Mouse (Mus musculus) spleen, embryonic (tissue): ENCODE data around the gene Serpine1.

Experiments used
- CTCF ChIA-PET: fragments of 350-600 bp; sonication (Branson Sonifier 250); formaldehyde crosslinking; loops from one replicate; lab custom pipeline; 2022; lab: Charles Lee

Serpine1 gene

DNA sequence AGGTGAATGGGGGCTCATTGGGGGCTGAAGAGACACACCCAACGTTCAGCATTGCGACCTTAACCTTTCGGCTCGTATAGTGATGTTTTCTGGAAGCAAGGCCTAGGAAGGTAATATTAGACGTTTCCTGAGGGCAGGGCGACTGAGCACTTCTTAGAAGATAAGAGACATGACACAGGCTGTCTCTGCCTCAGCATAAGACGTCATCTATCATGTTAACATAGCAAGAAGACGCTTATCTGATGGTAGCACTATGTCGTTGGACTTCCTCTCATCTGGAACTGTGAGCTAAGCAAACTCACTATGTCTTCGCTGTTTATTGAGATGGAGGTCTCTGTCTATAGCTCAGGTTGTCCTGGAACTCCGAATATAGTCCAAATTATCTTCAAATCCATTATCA, 26.4 kb upstream of the Serpine1 start:
- CTCF ChIA-PET, result no interaction called here

GRCm38 (mm10) chr5:137096037-137096436, 24.0 kb upstream of the Serpine1 start:
- CTCF ChIA-PET, result no interaction called here

- CTCF ChIA-PET, result no interaction called here
These were observed 23.1 kb upstream of the Serpine1 start for GRCm38 (mm10) chr5:137095135-137095534.

DNA sequence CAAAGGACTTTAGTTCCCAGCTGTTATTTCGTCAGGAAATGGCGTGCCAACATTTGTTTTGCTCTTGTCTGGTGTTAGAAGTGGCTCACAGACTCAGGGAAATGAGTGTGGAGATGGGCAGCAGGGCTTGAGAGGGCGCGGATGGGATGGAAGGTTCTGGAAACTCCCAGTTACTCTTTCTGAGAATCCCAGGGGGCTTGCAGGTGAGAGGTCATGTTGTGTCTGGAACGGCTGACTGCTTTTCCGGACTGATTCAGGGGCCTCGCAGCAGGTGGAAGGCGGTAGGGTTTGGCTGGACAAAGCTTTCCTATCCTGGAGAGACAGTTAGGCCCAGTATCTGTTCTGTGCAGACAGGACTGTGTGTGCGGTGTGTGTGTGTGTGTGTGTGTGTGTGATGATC, 21.7 kb upstream of the Serpine1 start:
- CTCF ChIA-PET, result interaction anchor here (0.7 kb wide), 1 partner anchor 1162 kb away, joined by 3 read pairs; no protein-coding TSS in a partner anchor

DNA sequence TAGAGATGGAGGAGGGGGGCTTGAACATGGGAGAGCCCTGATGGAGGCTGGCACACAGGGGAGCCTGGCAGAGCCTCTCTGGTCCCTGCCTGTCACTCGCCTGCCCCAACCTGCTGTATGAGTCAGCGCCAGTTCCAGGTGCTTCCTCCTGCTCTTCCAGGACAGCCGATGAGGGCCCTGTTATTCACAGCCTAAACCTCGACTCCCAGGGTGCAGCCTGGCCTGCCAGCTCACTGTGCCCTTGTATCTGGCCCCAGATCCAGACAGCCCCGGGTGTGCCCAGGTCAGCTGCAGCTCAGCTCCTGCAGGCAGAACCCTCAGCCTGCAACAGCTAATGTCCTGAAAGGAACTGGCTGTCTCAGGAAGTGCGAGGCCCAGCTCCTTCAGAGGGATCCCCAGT, 19.5 kb upstream of the Serpine1 start:
- CTCF ChIA-PET, result no interaction called here

- CTCF ChIA-PET, result no interaction called here
These were observed 18.8 kb upstream of the Serpine1 start for GRCm38 (mm10) chr5:137090870-137091269.

GRCm38 (mm10) chr5:137087410-137087809, 15.3 kb upstream of the Serpine1 start:
- CTCF ChIA-PET, result no interaction called here

DNA sequence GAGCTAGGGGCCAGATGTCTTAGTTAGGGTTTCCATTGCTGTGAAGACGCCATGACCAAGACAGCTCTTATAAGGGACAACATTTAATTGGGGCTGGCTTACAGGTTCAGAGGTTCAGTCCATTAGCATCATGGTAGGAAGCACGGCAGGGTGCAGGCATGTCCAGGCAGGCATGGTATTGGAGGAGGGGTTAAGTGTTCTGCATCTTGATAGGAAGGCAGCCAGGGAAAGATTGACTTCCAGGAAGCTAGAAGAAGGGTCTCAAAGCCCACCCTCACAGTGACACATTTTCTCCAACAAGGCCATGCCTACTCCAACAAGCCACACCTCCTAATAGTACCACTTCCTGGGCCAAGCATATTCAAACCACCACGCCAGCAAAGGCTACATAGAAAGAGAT, 13.7 kb upstream of the Serpine1 start:
- CTCF ChIA-PET, result no interaction called here

DNA sequence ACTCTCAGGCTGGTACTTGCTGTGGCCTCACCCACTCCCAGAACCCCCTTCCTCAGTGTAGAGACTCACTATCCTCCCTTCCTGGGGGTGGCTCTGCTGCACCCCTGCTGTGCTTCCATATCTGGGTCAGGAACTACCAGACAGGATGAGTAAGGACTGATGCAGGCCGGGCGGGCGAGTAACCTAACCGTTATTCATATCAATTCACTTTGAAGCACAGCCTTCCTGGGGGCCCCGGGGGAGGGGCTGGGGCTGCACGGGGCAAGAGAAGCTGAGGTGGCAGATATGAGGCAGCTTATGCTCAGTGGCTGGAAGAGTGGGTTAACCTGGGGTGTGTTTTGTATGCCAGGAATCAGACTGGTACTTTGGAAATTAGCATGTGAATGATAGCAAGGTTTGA, 13.0 kb upstream of the Serpine1 start:
- CTCF ChIA-PET, result interaction anchor here (0.6 kb wide), 1 partner anchor 1017 kb away, joined by 3 read pairs; no protein-coding TSS in a partner anchor

DNA sequence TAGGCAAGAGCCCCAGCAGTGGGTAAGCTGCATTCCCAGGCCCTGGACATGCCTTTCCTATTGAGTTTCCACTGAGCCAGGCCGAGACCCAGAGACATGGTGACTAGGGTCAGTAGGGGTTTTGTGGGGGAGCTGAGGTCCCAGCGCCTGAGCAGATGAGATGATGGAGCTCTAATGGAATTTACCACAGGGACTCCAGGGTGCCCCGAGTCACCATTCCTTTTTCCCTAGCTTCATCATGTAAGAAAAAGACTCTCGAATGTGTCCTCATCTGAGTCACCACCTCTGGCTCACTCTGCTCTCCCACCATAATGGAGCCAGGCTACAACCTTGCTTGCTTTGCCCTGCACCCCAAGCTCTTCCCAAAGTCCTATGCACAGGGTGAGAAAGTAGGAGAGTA, 11.0 kb upstream of the Serpine1 start:
- CTCF ChIA-PET, result interaction anchor here (0.7 kb wide), 1 partner anchor 20 kb away, joined by 4 read pairs; no protein-coding TSS in a partner anchor

DNA sequence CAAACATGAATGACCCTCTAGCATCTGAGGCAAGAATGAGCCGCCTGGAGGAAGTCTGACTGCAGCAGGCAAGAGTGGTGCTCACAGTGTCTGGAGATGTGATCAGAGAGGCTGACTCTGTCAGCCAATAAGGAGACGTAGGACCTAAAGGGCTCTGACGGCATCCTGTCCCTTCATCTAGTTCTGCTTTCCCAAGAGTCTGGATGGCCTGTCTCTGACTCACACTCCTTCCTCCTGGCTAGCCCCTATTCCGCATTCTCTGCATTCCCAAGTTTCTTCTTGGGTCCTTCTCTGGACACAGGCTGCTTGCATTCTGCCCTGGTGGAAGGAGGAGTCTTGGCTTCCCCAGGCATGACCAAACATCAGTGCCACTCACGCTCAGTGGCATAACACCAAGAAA, 7.8 kb upstream of the Serpine1 start:
- CTCF ChIA-PET, result no interaction called here

GRCm38 (mm10) chr5:137078616-137079015, 6.5 kb upstream of the Serpine1 start:
- CTCF ChIA-PET, result no interaction called here

DNA sequence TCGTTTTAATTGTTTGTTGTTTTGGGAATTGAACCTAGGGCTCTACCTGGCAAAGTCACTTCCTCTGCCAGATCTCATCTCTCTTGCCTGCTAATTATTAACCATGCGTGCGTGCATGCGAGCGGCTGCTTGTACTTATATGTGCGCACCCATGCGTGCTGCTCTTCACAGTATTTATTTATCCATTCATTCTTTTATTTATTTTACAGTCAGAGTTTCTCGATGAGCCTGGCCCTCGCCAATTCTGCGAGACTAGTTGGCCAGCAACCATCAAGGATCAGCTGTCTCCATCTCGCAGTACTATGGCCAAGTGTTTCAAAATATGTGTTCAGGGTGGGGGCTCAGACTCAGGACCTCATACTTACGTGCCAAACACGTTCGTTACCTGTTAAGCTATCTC, 6.0 kb upstream of the Serpine1 start:
- CTCF ChIA-PET, result no interaction called here

GRCm38 (mm10) chr5:137077187-137077586, 5.1 kb upstream of the Serpine1 start:
- CTCF ChIA-PET, result no interaction called here

DNA sequence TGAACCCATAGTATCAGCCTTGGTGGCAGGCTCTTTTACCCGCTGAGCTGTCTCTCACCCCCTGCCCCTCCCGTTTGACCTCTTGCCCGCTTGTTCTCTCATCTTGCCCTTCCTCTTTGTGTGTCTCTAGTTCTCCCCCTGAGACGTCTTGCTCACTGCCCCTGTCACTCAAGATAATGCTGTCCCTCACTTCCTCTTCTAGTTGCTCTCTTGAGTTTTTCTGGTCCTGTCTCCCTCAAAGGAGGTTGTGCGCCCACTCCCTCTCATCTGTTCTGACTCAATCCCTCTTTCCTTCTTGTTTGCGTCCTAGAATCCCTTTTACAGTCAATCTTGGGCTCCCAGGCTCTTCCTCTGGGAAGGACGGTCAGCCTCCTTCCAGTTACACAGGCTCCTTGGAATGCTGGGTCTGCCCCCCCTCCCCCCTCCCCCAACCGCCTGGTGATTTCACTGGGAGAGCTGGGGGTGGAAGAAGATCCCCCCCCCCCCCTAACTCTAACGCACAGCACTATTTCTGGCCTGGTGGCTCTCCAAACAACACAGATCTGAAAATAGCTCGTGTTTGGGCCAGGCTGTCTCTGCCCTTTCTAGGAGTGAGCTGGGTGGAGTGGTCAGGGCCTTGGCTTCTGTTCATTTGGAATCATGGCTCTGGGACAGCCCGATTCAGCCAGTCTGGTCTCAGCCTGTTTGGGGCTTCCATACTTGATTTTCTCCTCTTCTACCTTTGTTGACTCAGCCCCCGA, 4.3 kb upstream of the Serpine1 start:
- CTCF ChIA-PET, result interaction anchor here (0.6 kb wide), 1 partner anchor 35 kb away, joined by 7 read pairs; no protein-coding TSS in a partner anchor

DNA sequence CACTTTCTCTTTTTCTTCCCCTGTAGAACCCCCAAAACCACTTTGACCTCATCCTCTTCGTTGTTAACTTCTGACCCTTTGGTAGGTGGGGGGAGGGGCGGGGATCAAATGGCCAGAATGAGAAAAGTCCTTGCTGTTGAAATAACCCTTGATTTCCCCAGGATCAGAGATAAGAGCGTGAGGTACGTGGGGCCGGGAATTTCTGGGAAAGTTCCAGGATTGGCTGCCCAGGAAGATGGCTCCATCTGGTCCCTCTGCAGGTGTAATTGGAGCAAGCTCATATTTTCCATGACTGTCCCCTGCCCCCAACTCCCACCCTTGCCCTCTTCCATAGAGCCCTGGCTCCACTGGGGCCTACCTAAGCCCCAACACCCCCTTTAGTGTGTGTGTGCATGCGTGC, 3.7 kb upstream of the Serpine1 start:
- CTCF ChIA-PET, result no interaction called here

GRCm38 (mm10) chr5:137074191-137074651, 2.2 kb upstream of the Serpine1 start:
- CTCF ChIA-PET, result no interaction called here

GRCm38 (mm10) chr5:137073141-137073540, 1.1 kb upstream of the Serpine1 start:
- CTCF ChIA-PET, result no interaction called here

GRCm38 (mm10) chr5:137070881-137071605, 1.0 kb downstream of the Serpine1 start:
- CTCF ChIA-PET, result no interaction called here

GRCm38 (mm10) chr5:137068711-137069110, 3.4 kb downstream of the Serpine1 start:
- CTCF ChIA-PET, result no interaction called here

GRCm38 (mm10) chr5:137065923-137066322, 6.1 kb downstream of the Serpine1 start:
- CTCF ChIA-PET, result no interaction called here

DNA sequence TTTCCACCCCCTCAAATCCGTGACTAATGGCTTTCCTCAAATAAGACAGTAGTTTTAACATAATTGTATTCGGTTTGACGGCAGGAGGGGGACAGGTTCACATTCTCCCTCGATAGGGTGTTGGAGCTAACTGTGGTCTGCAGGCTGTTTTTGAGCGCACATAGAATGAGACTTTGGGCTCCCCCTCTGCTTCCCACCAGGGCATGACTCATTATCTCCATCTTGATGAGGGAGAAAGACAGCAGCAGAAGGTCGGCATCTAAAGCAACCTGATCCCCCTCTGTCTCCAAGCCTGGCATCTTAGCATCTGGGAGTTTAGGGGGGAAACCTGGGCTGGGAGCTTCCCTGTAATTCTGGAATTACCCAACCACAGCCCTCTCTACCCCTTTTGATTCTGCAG, 6.6 kb downstream of the Serpine1 start:
- CTCF ChIA-PET, result no interaction called here

GRCm38 (mm10) chr5:137062601-137063000, 9.5 kb downstream of the Serpine1 start:
- CTCF ChIA-PET, result interaction anchor here (0.6 kb wide), 1 partner anchor 20 kb away, joined by 4 read pairs; no protein-coding TSS in a partner anchor
